Mouse (Mus musculus) ovary, adult 2 months (tissue): ENCODE measurements around the gene Zfp607b. TPM values are rescaled to one million over a fixed set of nuclear protein-coding genes. Genes with fewer than 3 reads are reported as not detected.

Source experiments
- polyA plus RNA-seq: library from polyadenylated mRNA; depleted of rRNA; stranded (reverse); fragments of >200 nt; gene quantifications from 2 replicates; pipeline ENCODE4 v1.2.3, GENCODE M21; 2012; rRNA removed

The Zfp607b gene
- 0.47 and 0.76 TPM in 2 replicates for polyA plus RNA-seq

DNA sequence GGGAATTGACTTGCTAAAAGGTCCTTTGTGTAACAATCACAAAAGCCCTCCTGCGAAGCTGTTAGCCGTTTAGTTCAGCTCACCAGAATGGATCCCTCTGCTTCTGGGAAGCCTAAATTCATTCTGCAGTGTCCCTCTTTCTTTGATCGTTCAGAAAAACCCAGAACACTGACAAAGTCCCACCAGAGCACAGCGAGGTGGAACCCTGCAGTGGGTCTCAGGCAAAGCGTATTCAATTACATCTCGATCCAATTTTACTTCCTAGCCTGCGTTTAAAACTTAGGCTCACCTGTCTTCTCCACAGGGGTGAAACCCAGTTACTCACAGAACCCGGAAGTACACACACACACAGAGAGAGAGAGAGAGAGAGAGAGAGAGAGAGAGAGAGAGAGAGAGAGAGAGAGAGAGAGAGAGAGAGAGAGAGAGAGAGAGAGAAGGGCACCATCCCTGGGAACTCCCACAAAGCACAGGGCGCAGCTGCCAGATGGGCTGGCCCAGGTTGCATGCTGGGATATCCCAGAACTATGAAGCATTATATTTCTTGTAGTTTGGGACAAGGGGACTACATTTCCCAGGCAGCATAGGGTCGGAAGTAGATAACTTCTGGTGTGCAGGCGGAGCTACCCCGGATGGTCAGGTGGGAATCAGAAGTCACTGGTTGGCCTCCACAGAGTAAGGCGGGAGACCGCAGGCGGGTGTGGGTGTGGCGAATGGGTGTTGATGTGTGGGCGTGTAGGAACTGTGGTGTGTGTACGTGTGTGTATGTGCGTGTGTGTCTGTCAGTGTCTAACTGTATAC lies at the start of gene Zfp607b:
Zfp607b (plus strand) TSS at position 526 of the 798 bp plus-strand sequence.

DNA sequence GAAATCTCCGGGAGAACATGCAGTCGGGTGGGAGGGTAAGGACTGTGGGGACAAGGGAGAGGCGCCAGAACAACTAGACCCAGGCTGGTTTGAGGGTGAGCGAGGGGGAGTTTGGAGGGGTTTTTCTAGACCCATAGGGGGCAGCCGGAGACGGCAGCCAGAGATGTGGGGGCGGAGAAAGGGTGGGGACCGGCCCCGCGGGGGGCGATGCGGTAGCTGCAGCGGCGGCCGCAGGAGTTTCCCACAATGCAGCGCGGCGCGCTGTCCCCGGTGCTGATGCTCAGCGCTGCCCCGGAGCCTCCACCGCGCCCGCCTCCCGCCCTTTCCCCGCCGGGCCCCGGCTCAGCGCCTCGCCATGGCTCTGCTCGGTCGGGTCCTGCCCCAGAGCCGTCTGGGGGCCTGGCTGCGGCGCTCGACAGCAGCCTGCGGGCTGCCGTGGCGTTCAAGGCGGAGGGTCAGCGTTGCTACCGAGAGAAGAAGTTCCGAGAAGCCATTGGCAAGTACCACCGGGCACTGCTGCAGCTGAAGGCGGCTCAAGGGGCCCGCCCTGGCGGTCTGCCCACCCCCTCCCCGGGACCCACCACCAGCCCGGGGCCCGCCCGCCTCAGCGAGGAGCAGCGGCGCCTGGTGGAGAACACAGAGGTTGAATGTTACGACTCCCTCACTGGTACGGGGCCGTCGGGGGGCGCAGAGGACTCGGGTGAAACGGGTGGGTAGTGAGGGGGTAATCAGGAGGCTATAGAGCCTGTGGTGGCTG lies 35.3 kb upstream of the Zfp607b start, which contains the start of gene Ttc9b:
Ttc9b (plus strand) TSS at position 235 of the 757 bp plus-strand sequence.

DNA sequence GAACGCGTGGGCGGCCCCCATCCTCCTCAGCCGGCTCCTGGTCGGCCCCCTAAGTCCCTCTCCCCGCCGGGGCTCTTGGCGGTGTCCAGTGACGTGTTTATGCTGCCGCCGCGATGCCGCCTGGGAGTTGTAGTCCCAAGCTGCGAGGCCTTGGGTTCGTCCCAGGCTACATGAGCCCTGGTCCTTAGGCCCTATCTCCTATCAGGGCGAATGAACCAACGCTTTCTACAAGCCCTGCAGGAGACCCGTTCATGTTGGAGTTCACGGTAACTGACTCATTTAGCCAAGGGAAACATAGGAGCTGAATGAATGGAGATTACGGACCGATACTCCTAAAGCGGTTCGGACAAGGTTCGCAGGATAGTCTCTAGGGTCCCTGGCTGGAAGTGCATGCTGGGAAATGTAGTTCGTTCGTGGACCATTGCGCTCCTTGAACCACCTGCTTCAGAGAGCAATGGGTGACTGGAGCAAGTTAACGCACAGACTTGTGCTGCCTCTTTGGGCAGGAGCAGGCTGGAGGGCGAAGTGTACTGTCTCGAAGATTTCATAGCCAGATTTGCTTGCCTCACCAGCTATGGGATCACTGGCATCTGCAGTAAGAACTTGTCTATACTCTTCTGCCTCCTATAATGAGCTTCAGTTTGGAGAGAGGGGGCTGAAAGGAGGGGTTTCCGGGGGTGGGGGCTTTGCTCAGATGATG lies 14.5 kb upstream of the Zfp607b start, which contains the start of gene Map3k10:
Map3k10 (minus strand) TSS at position 77 of the 700 bp plus-strand sequence.

DNA sequence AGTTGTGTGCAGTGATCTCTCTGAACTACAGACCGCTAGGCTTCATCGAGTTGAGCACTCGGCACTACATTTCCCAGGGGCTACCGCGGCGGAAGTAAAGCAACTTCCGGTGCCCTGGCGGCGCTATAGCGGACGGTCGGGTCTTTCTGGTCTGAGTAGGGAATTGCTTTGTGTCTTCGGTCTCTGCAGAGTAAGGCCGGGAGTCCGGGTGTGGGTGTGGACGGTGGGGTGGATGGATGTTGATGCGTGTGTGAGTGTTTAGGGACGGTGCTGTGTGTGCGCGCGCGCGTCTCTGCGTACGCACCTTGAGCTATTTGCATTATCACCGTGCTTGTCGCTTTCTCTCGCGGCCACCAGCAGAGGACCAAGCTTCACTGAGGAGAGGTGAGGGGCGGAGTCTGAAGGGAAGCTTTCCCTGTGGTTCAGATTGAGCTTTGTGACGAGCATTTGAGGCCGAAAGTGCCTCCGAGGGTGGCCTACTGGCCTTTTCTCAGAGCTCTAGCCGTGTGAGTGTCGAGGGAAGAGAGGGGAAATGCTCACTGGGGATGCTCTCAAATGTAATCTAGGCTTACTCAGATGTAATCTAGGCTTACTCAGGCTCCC lies 42.2 kb downstream of the Zfp607b start, which contains the start of gene Zfp60:
Zfp60 (plus strand) TSS at position 109 of the 603 bp plus-strand sequence.

Other genes with a start within 250 kb of the Zfp607b start
- gene Sptbn4, start 241.7 kb upstream of the Zfp607b start, polyA plus RNA-seq, result 0.48 and 0.73 TPM in 2 replicates
- gene Blvrb, start 241.4 kb upstream of the Zfp607b start, polyA plus RNA-seq, result 144 and 146 TPM in 2 replicates
- 12.7 and 14.7 TPM in 2 replicates for gene Sertad3, start 215.6 kb upstream of the Zfp607b start, polyA plus RNA-seq
- 51.6 and 54.1 TPM in 2 replicates for gene Sertad1, start 202.4 kb upstream of the Zfp607b start, polyA plus RNA-seq
- gene Prx, start 190.0 kb upstream of the Zfp607b start, polyA plus RNA-seq, result 3.2 and 3.5 TPM in 2 replicates
- gene Hipk4, start 166.1 kb upstream of the Zfp607b start, polyA plus RNA-seq, result 2.8 and 2.9 TPM in 2 replicates
- 235 and 281 TPM in 2 replicates for gene Pld3, start 136.1 kb upstream of the Zfp607b start, polyA plus RNA-seq
- 40.4 and 41.2 TPM in 2 replicates for gene 2310022A10Rik, start 136.1 kb upstream of the Zfp607b start, polyA plus RNA-seq
- 111 and 122 TPM in 2 replicates for gene Akt2, start 97.8 kb upstream of the Zfp607b start, polyA plus RNA-seq
- not detected in 2 replicates for gene Ttc9b, start 35.4 kb upstream of the Zfp607b start, polyA plus RNA-seq
- gene Map3k10, start 14.7 kb upstream of the Zfp607b start, polyA plus RNA-seq, result 54.5 and 69.7 TPM in 2 replicates
- 1.6 and 2.0 TPM in 2 replicates for gene Zfp60, start 42.0 kb downstream of the Zfp607b start, polyA plus RNA-seq
- 0.33 and 0.41 TPM in 2 replicates for gene Zfp626, start 117.9 kb downstream of the Zfp607b start, polyA plus RNA-seq
- gene Zfp59, start 149.3 kb downstream of the Zfp607b start, polyA plus RNA-seq, result 0.43 and 0.58 TPM in 2 replicates
- gene Zfp607a, start 168.2 kb downstream of the Zfp607b start, polyA plus RNA-seq, result 0.30 and 0.33 TPM in 2 replicates
- gene Zfp974, start 240.1 kb downstream of the Zfp607b start, polyA plus RNA-seq, result 1.3 and 1.5 TPM in 2 replicates